Mouse (Mus musculus) thymus, adult 2 months (tissue): ENCODE results near the gene Spty2d1. TPM values are rescaled to one million over a fixed set of nuclear protein-coding genes. Genes with fewer than 3 reads are reported as not detected.
"Not testable (repeated sequence)": the region's sequence is repeated elsewhere in the genome, so short reads cannot be mapped to it uniquely, and the experiment has no call there.

Source experiments
- DNase-seq: peaks from one replicate; pipeline ENCODE4 v3.0.0; 2021
- H3K27ac ChIP-seq: fragments of 200-500 bp; 2 replicates; pipeline ENCODE4 v1.5.1; 2012; ENCODE audit warnings: low read length, control low read depth; ENCODE audit not compliant: control insufficient read depth, insufficient read depth
- H3K27me3 ChIP-seq: fragments of 200-500 bp; 2 replicates; pipeline ENCODE4 v1.6.1; 2012; ENCODE audit warnings: mild to moderate bottlenecking, low read length, moderate library complexity, mixed read lengths; ENCODE audit not compliant: control insufficient read depth, insufficient read depth
- H3K36me3 ChIP-seq: fragments of 200-500 bp; 2 replicates; pipeline ENCODE4 v1.6.1; 2012; ENCODE audit warnings: mild to moderate bottlenecking, low read length, moderate library complexity; ENCODE audit not compliant: control insufficient read depth, insufficient read depth
- H3K4me1 ChIP-seq: fragments of 200-500 bp; replicated peaks from 2 replicates; pipeline ENCODE4 v1.6.1; 2012; ENCODE audit warnings: low read length; ENCODE audit not compliant: control insufficient read depth, insufficient read depth
- H3K4me3 ChIP-seq: fragments of 200-500 bp; 2 replicates; pipeline ENCODE4 v1.5.1; 2012; ENCODE audit warnings: mild to moderate bottlenecking, low read length, control low read depth, moderate library complexity; ENCODE audit not compliant: control insufficient read depth, insufficient read depth
- CTCF ChIP-seq: fragments of 200-500 bp; IDR thresholded peaks from 2 replicates; pipeline ENCODE4 v1.5.1; 2012; ENCODE audit warnings: mild to moderate bottlenecking, control low read depth, low read length, moderate library complexity, borderline replicate concordance; ENCODE audit not compliant: control insufficient read depth, poor library complexity, insufficient read depth; ENCODE audit errors: extremely low read depth
- POLR2A ChIP-seq: fragments of 200-500 bp; IDR thresholded peaks from 2 replicates; pipeline ENCODE4 v1.6.1; 2012; ENCODE audit warnings: mild to moderate bottlenecking, low read length, control low read depth, moderate library complexity; ENCODE audit not compliant: control insufficient read depth, poor library complexity, insufficient read depth; ENCODE audit errors: extremely low read depth
- WGBS: fragments of 180-500 bp; shearing (Covaris S2); methylation state at CpG from one replicate; pipeline ENCODE4 v1.1.7; 2018; 5-methylcytosine and 5-hydroxymethylcytosine counted together
- polyA plus RNA-seq: library from polyadenylated mRNA; depleted of rRNA; stranded (reverse); fragments of >200 nt; gene quantifications from 2 replicates; pipeline ENCODE4 v1.2.3, GENCODE M21; 2012

Gene Spty2d1
- polyA plus RNA-seq, 1 experiment, result 6.9 TPM

GRCm38 (mm10) chr7:47034785-47035384 is 26.7 kb upstream of the Spty2d1 start:
- DNase-seq, result no peak
- Histone ChIP-seq H3K27me3 (no peaks in the 10 kb centered on the region), H3K4me1 (no peaks in the 10 kb centered on the region), H3K4me3 (no peak overlapping the region), H3K27ac (no peak overlapping the region), H3K36me3 (no peaks in the 10 kb centered on the region)
- 91% methylated on average over 4 of the region's 4 CpGs for WGBS
- TF ChIP-seq POLR2A (no peak), CTCF (no peak)

GRCm38 (mm10) chr7:47031371-47031770 is 23.2 kb upstream of the Spty2d1 start:
- no peak for DNase-seq
- TF ChIP-seq CTCF (no peak), POLR2A (no peak)
- WGBS, result 58% methylated on average over 4 of the region's 4 CpGs
- H3K36me3 ChIP-seq, result no peaks in the 10 kb centered on the region
- no peaks in the 10 kb centered on the region for H3K4me1 ChIP-seq
- H3K27me3 ChIP-seq, result no peaks in the 10 kb centered on the region
- no peak overlapping the region for H3K27ac ChIP-seq
- H3K4me3 ChIP-seq, result no peak overlapping the region

- DNase-seq, result no peak
- Histone ChIP-seq H3K27ac (no peak overlapping the region), H3K27me3 (no peaks in the 10 kb centered on the region), H3K4me3 (no peak overlapping the region), H3K36me3 (no peaks in the 10 kb centered on the region), H3K4me1 (no peaks in the 10 kb centered on the region)
- 78% methylated on average over 9 of the region's 9 CpGs for WGBS
- TF ChIP-seq CTCF (no peak), POLR2A (no peak)
Observed at GRCm38 (mm10) chr7:47030517-47031193, 22.4 kb upstream of the Spty2d1 start.

- no peak for DNase-seq
- no peak overlapping the region for H3K4me3 ChIP-seq
- H3K4me1 ChIP-seq, result no peaks in the 10 kb centered on the region; the same call in 1 of the 2 replicates
- no peak for TF ChIP-seq POLR2A
- no peak for TF ChIP-seq CTCF
- H3K27me3 ChIP-seq, result no peaks in the 10 kb centered on the region
- no peaks in the 10 kb centered on the region for H3K36me3 ChIP-seq
- H3K27ac ChIP-seq, result no peak overlapping the region
- 97% methylated on average over 1 of the region's 1 CpGs for WGBS
Observed at GRCm38 (mm10) chr7:47027520-47027919, 19.3 kb upstream of the Spty2d1 start.

- H3K27me3 ChIP-seq, H3K4me1 ChIP-seq, H3K36me3 ChIP-seq, H3K4me3 ChIP-seq, DNase-seq, H3K27ac ChIP-seq: not testable (repeated sequence)
- WGBS, result 92% methylated on average over 3 of the region's 3 CpGs
Observed at GRCm38 (mm10) chr7:47026899-47027298, 18.7 kb upstream of the Spty2d1 start.

GRCm38 (mm10) chr7:47025429-47025828 is 17.2 kb upstream of the Spty2d1 start:
- TF ChIP-seq POLR2A, result no peak
- TF ChIP-seq CTCF, result no peak
- Histone ChIP-seq H3K27me3 (no peaks in the 10 kb centered on the region), H3K36me3 (no peaks in the 10 kb centered on the region), H3K4me3 (no peak overlapping the region), H3K4me1 (no peaks in the 10 kb centered on the region; the same call in 1 of the 2 replicates), H3K27ac (no peak overlapping the region)
- DNase-seq, result no peak
- 92% methylated on average over 9 of the region's 9 CpGs for WGBS

GRCm38 (mm10) chr7:47024454-47024853 is 16.2 kb upstream of the Spty2d1 start:
- Histone ChIP-seq H3K4me3 (no peak overlapping the region), H3K27ac (no peak overlapping the region), H3K27me3 (no peaks in the 10 kb centered on the region), H3K36me3 (no peaks in the 10 kb centered on the region), H3K4me1 (no peaks in the 10 kb centered on the region; the same call in 1 of the 2 replicates)
- 99% methylated on average over 7 of the region's 7 CpGs for WGBS
- TF ChIP-seq POLR2A (no peak), CTCF (no peak)
- no peak for DNase-seq
